Mouse (Mus musculus) layer of hippocampus, adult 11-12 months (tissue): Measurements from ENCODE around the gene Sumf1.
A peak's percentile ranks its signal among the peaks of the same experiment; 100 is the strongest.

Experiments used
- DNase-seq: peaks from one replicate; pipeline ENCODE4 v3.0.0; 2022; ENCODE audit warnings: low spot score

Sumf1 gene

DNA sequence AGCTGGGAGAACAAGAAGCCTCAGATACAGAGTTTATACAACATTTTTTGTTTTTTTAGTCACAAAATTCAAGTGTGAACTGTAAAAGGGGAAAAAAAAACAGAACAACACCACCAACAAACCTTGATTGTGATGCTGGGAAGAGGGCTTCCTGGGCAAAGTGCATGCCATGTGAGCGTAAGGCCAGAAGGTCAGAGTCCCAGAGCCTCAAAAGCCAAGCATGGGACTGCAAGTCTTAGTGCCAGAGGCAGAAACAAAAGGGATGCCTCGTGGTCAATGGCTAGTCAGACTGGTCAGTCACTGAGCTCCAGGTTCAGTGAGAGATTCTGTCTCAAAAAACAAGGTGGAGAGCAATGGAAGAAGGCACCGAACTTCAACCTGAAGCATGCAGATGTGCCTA lies 92.7 kb downstream of the Sumf1 start:
- DNase-seq: no peak

GRCm38 (mm10) chr6:108091296-108091695 lies 94.1 kb downstream of the Sumf1 start:
- no peak for DNase-seq

GRCm38 (mm10) chr6:108075857-108076256 lies 109.5 kb downstream of the Sumf1 start:
- no peak for DNase-seq

GRCm38 (mm10) chr6:108074624-108075023 lies 110.8 kb downstream of the Sumf1 start:
- DNase-seq: no peak

- DNase-seq: no peak
These were observed 111.5 kb downstream of the Sumf1 start for GRCm38 (mm10) chr6:108073931-108074330.

DNA sequence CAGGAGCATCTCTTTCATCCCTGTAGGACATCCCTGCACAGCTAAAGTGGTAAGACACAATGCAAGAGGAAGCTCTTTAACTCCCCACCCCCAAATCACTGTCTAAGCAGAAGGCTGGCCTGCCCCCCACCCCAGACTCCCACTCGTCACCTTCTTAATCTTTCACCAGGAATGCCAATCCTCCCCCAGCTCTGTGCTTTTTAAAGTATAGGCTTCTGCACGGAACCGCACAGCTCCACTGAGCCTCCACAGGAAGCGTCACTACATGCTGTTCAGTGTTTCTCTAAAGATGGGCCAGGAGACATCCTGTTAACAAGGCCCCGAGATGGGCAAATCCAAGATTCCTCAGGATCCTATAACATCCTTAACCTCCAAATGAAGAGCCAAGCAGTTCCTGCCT lies 112.3 kb downstream of the Sumf1 start:
- DNase-seq: no peak

DNA sequence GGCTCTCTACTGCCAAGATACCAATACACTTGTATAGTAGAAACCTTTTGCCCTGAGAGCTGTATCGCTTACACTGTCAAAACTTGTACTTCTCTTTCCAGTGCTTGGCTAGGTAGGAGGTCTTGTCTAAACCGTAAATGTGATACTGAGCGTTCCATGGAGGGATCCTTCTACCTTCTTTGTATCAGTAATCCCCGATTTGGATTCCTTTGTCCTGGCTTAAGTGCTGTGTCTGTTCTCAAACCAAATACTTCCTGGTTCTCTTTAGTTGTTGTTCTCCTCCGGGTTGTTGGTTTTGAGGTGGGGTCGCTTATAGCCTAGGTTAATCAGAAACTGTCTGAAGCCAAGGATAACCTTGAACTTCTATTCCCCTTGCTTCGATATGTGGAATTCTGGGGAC lies 114.4 kb downstream of the Sumf1 start:
- DNase-seq: no peak

GRCm38 (mm10) chr6:108065583-108065982 lies 119.8 kb downstream of the Sumf1 start:
- DNase-seq: peak; percentile 93

DNA sequence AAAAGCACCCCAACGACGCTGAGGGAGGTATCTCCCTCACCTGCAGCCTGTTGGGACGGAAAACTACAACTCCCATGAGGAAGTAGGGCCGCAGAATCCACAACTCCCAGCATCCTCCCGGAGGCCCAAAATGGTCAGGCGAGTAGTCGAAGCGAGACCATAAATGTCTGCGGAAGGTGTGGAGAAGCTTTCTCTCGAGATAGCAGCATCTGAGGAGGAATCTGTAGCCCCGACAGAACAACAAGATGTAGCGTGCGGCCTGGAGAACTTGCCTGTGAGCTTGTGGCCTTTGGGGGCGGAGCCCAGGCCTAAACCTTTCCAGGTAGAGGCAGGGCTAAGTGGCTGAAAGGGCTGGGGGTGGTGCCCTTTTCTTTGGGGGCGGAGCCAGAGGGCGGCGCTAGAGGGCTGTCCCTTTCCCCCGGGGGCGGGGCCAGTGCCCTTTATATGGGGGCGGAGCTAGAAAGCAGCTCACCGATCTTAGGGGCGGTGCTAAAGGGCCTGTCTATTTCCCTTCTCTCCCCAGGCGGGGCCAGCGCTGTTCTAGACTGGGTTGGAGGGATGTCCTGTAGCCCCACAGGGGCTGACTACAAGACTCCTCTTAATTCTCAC lies 120.4 kb downstream of the Sumf1 start, which contains the start of gene Setmar:
Gene Setmar, plus strand, starts transcription at position 128 of the 609 bp plus-strand sequence.
- DNase-seq: peak; percentile 97

DNA sequence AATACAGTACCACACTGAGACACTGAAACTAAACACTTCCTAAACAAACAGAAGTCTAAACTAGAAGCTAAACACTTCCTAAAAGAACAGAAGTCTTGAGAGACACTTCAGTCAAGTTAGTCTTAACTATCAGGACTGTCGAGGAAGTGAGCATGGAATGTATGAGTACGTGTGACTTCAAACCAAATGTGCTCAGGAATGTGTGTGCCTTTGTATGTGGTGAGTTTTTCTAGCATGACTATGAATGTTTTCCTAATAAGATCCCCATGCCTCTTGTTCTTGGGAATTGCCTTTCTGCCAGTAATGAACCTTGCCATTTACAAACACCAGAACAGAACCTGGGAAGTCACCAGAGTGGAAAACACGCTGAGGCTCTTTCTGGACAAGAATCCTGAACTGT lies 124.3 kb downstream of the Sumf1 start:
- DNase-seq: no peak

DNA sequence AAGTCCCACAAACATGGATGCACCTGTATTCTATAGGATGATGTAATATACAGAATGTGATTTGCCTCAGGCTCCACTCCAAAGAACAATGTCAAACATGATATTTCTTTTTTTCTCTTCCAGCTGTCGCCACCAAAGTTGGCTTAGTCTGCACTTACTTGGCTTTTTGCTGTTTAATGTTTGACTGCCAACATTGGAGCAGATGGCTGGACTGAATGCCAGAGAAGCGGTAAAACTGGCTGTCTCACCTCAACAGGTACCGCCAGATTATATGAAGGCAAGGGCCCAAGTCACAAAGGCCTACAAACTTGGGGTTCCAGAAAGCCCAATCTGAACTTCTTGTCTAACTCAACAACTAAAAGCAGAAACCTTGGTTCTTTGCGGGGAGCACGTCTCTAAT lies 127.3 kb downstream of the Sumf1 start:
- no peak for DNase-seq

GRCm38 (mm10) chr6:108057353-108057752 lies 128.0 kb downstream of the Sumf1 start:
- no peak for DNase-seq
